Mouse (Mus musculus): ENCODE data around the gene Zfp974. TPM values are rescaled to one million over a fixed set of nuclear protein-coding genes. Genes with fewer than 3 reads are reported as not detected.

Gene Zfp974
- polyA plus RNA-seq, 2 experiments, result 0.55 to 0.80 TPM

DNA sequence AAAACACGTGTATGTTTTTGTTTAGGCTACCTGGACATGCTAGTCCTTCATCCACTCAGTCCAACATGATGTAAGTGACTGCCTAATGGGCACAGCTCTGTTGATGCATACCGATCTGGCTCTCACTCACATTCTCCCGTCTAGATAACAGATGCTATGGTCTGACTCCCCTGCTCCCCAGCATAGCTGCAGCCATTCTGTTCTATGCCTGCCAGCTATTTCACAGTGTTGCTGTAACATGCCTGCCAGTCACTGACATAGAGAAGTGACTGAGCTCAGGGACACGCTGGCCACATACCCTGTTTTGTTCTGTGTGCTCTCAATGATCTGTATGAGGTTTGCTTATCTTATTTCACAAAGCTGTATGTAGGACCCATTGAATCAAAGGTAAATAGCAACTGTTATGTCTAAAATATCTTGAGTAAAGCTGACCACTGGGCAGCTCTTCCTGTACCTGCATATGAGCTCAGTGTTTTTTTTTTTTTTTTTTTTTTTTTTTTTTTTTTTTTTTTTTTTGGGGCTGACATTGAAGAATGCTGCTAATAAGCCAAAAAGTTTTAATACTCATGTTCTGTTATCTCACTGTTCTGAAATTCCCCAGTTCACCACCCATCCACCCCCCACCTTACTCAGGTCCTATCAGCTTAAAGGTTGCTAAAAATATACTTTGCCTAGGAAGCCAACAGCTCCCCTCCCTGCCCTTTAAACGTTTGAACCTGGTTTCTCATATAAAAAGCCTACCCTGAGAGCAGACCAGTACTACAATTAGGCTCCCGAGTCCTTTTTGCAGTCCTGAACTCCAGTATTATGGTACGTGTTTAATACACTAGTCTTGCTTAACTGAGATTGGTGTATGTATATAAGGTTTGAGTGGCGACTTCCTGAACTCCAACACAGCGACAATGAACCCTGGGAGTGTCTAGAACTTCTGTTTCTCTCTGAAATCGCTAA is 69.7 kb downstream of the Zfp974 start:
- Histone ChIP-seq H3K9ac (replicated peaks) (peak overlapping the region; percentile 64), H3K36me3 (replicated peaks; ENCODE audit: control insufficient read depth, insufficient read depth, low read depth) (no peaks in the 10 kb centered on the region), H3K4me3 (ENCODE audit: insufficient read depth in 1 of 2, low read depth in 2 of 2, low read length in 2 of 2) (peak overlapping the region; percentile 59 to 91), H3K9me3 (ENCODE audit: control insufficient read depth, low read length) (no peaks in the 10 kb centered on the region), H3K27me3 (ENCODE audit: control insufficient read depth, insufficient read depth, low read length) (no peaks in the 10 kb centered on the region), H3K4me2 (ENCODE audit: low read depth) (peak overlapping the region; percentile 68), H3K4me1 (replicated peaks; ENCODE audit: control insufficient read depth in 2 of 2, insufficient read depth in 2 of 2, low read length in 1 of 2) (peaks cover 4 to 18% of the 10 kb centered on the region in 2 experiments; a peak in 2 of 4 replicates), H3K27ac (peak overlapping the region; percentile 50)
- ATAC-seq (ENCODE audit: insufficient read depth) (peak; percentile 46; the same call in 1 of the 2 replicates), DNase-seq (ENCODE audit: low read depth in 3 of 3, low spot score in 3 of 3) (peak in 1 of 3 experiments; percentile 52)
- 14% methylated on average over 10 of the region's 10 CpGs for WGBS (ENCODE audit: insufficient replicate concordance)
- no peak for TF ChIP-seq EP300 (IDR thresholded peaks at IDR 0.05; ENCODE audit: low read depth)
- no peak for TF ChIP-seq CTCF (IDR thresholded peaks at IDR 0.05; ENCODE audit: low read depth)

Other genes starting within 250 kb of the Zfp974 start
- 0.11 and 0.19 TPM in 2 replicates for gene Zfp607b, start 240.1 kb downstream of the Zfp974 start, polyA plus RNA-seq (2012; rRNA removed)
- 0.23 and 0.25 TPM in 2 replicates for gene Zfp607b, start 240.1 kb downstream of the Zfp974 start, polyA plus RNA-seq (2014; fragmentation: Nextera tagmentation; extraction: Ambion mirVana)
- 0.97 and 1.4 TPM in 2 replicates for gene Zfp60, start 198.1 kb downstream of the Zfp974 start, polyA plus RNA-seq (2012; rRNA removed)
- gene Zfp60, start 198.1 kb downstream of the Zfp974 start, polyA plus RNA-seq (2014; fragmentation: Nextera tagmentation; extraction: Ambion mirVana), result 3.1 and 4.5 TPM in 2 replicates
- gene Zfp626, start 122.3 kb downstream of the Zfp974 start, polyA plus RNA-seq (2012; rRNA removed), result 0.50 and 0.90 TPM in 2 replicates
- 0.55 and 0.71 TPM in 2 replicates for gene Zfp626, start 122.3 kb downstream of the Zfp974 start, polyA plus RNA-seq (2014; fragmentation: Nextera tagmentation; extraction: Ambion mirVana)
- 0.42 and 0.68 TPM in 2 replicates for gene Zfp59, start 90.9 kb downstream of the Zfp974 start, polyA plus RNA-seq (2012; rRNA removed)
- 1.5 and 1.9 TPM in 2 replicates for gene Zfp59, start 90.9 kb downstream of the Zfp974 start, polyA plus RNA-seq (2014; fragmentation: Nextera tagmentation; extraction: Ambion mirVana)
- gene Zfp607a, start 71.9 kb downstream of the Zfp974 start, polyA plus RNA-seq (2012; rRNA removed), result 0.35 and 0.59 TPM in 2 replicates
- 0.66 and 0.84 TPM in 2 replicates for gene Zfp607a, start 71.9 kb downstream of the Zfp974 start, polyA plus RNA-seq (2014; fragmentation: Nextera tagmentation; extraction: Ambion mirVana)
- gene Zfp780b, start 49.7 kb upstream of the Zfp974 start, polyA plus RNA-seq (2012; rRNA removed), result 0.83 and 1.3 TPM in 2 replicates
- 2.4 and 2.6 TPM in 2 replicates for gene Zfp780b, start 49.7 kb upstream of the Zfp974 start, polyA plus RNA-seq (2014; fragmentation: Nextera tagmentation; extraction: Ambion mirVana)
- gene Zfp850, start 84.7 kb upstream of the Zfp974 start, polyA plus RNA-seq (2012; rRNA removed), result 0.69 and 0.94 TPM in 2 replicates
- 2.3 and 2.4 TPM in 2 replicates for gene Zfp850, start 84.7 kb upstream of the Zfp974 start, polyA plus RNA-seq (2014; fragmentation: Nextera tagmentation; extraction: Ambion mirVana)
- 69.5 and 94.9 TPM in 2 replicates for gene Psmc4, start 120.6 kb upstream of the Zfp974 start, polyA plus RNA-seq (2012; rRNA removed)
- 126 and 137 TPM in 2 replicates for gene Psmc4, start 120.6 kb upstream of the Zfp974 start, polyA plus RNA-seq (2014; fragmentation: Nextera tagmentation; extraction: Ambion mirVana)
- not detected in 2 replicates for gene Fcgbp, start 141.8 kb upstream of the Zfp974 start, polyA plus RNA-seq (2012; rRNA removed)
- not detected in 2 replicates for gene Fcgbp, start 141.8 kb upstream of the Zfp974 start, polyA plus RNA-seq (2014; fragmentation: Nextera tagmentation; extraction: Ambion mirVana)
- gene 9530053A07Rik, start 200.0 kb upstream of the Zfp974 start, polyA plus RNA-seq (2012; rRNA removed), result not detected in 2 replicates
- gene 9530053A07Rik, start 200.0 kb upstream of the Zfp974 start, polyA plus RNA-seq (2014; fragmentation: Nextera tagmentation; extraction: Ambion mirVana), result not detected in 2 replicates
- gene Fbl, start 240.2 kb upstream of the Zfp974 start, polyA plus RNA-seq (2012; rRNA removed), result 135 and 219 TPM in 2 replicates
- gene Fbl, start 240.2 kb upstream of the Zfp974 start, polyA plus RNA-seq (2014; fragmentation: Nextera tagmentation; extraction: Ambion mirVana), result 24.4 and 29.7 TPM in 2 replicates

All from liver, embryonic 14.5 days (tissue).